Mouse (Mus musculus): Measurements from ENCODE around the gene Rnf40. TPM values are rescaled to one million over a fixed set of nuclear protein-coding genes. Genes with fewer than 3 reads are reported as not detected.
A peak's percentile ranks its signal among the peaks of the same experiment; 100 is the strongest.

Gene Rnf40
- polyA plus RNA-seq, 1 experiment from 2014 or later: 46.3 TPM

GRCm38 (mm10) chr7:127586149-127586548 is 2.4 kb upstream of the Rnf40 start:
- 66% methylated on average over 6 of the region's 6 CpGs for WGBS
- Histone ChIP-seq H3K27me3 (ENCODE audit: insufficient read depth, poor library complexity, severe bottlenecking) (no peaks in the 10 kb centered on the region), H3K9me3 (no peaks in the 10 kb centered on the region), H3K4me3 (no peak overlapping the region), H3K36me3 (peaks cover 62% of the 10 kb centered on the region), H3K27ac (no peak overlapping the region), H3K4me1 (peaks cover 29% of the 10 kb centered on the region)
- no peak for DNase-seq (ENCODE audit: low spot score)

GRCm38 (mm10) chr7:127587196-127587595 is 1.4 kb upstream of the Rnf40 start:
- Histone ChIP-seq H3K4me3 (peak overlapping the region; percentile 85), H3K9me3 (no peaks in the 10 kb centered on the region), H3K4me1 (peaks cover 29% of the 10 kb centered on the region), H3K36me3 (peaks cover 63% of the 10 kb centered on the region), H3K27me3 (ENCODE audit: insufficient read depth, poor library complexity, severe bottlenecking) (no peaks in the 10 kb centered on the region), H3K27ac (peak overlapping the region; percentile 92; the same call in 1 of the 2 replicates)
- 65% methylated on average over 5 of the region's 5 CpGs for WGBS
- DNase-seq (ENCODE audit: low spot score): no peak

GRCm38 (mm10) chr7:127588901-127589300 is 334 bp downstream of the Rnf40 start:
- Histone ChIP-seq H3K27ac (peak overlapping the region; percentile 92), H3K4me1 (peaks cover 29% of the 10 kb centered on the region), H3K9me3 (no peaks in the 10 kb centered on the region), H3K27me3 (ENCODE audit: insufficient read depth, poor library complexity, severe bottlenecking) (no peaks in the 10 kb centered on the region), H3K4me3 (peak overlapping the region; percentile 85), H3K36me3 (peaks cover 63% of the 10 kb centered on the region)
- no peak for DNase-seq (ENCODE audit: low spot score)
- WGBS: 5% methylated on average over 29 of the region's 29 CpGs

- Histone ChIP-seq H3K4me3 (peak overlapping the region; percentile 85), H3K9me3 (no peaks in the 10 kb centered on the region), H3K27me3 (ENCODE audit: insufficient read depth, poor library complexity, severe bottlenecking) (no peaks in the 10 kb centered on the region), H3K4me1 (peaks cover 29% of the 10 kb centered on the region), H3K27ac (no peak overlapping the region), H3K36me3 (peaks cover 63% of the 10 kb centered on the region)
- DNase-seq (ENCODE audit: low spot score): no peak
- whole genome bisulfite sequencing: 90% methylated on average over 9 of the region's 9 CpGs
These were observed 1.1 kb downstream of the Rnf40 start for GRCm38 (mm10) chr7:127589637-127590036.

- Histone ChIP-seq H3K9me3 (no peaks in the 10 kb centered on the region), H3K27ac (no peak overlapping the region), H3K36me3 (peaks cover 66% of the 10 kb centered on the region), H3K4me1 (peaks cover 28% of the 10 kb centered on the region), H3K4me3 (no peak overlapping the region), H3K27me3 (ENCODE audit: insufficient read depth, poor library complexity, severe bottlenecking) (no peaks in the 10 kb centered on the region)
- 87% methylated on average over 10 of the region's 10 CpGs for WGBS
- no peak for DNase-seq (ENCODE audit: low spot score)
These were observed 2.5 kb downstream of the Rnf40 start for GRCm38 (mm10) chr7:127591108-127591507.

- H3K4me1 ChIP-seq: peaks cover 16% of the 10 kb centered on the region
- no peak overlapping the region for H3K27ac ChIP-seq
- WGBS: 87% methylated on average over 14 of the region's 14 CpGs
- no peak overlapping the region for H3K4me3 ChIP-seq
- H3K9me3 ChIP-seq: no peaks in the 10 kb centered on the region
- no peak for DNase-seq (ENCODE audit: low spot score)
- H3K36me3 ChIP-seq: peaks cover 81% of the 10 kb centered on the region
- H3K27me3 ChIP-seq (ENCODE audit: insufficient read depth, poor library complexity, severe bottlenecking): no peaks in the 10 kb centered on the region
These were observed 4.0 kb downstream of the Rnf40 start for GRCm38 (mm10) chr7:127592575-127592974.

- H3K9me3 ChIP-seq: no peaks in the 10 kb centered on the region
- WGBS: 95% methylated on average over 17 of the region's 17 CpGs
- H3K27ac ChIP-seq: no peak overlapping the region
- H3K4me1 ChIP-seq: no peaks in the 10 kb centered on the region
- H3K4me3 ChIP-seq: no peak overlapping the region
- no peaks in the 10 kb centered on the region for H3K27me3 ChIP-seq (ENCODE audit: insufficient read depth, poor library complexity, severe bottlenecking)
- peaks cover 99% of the 10 kb centered on the region for H3K36me3 ChIP-seq
- no peak for DNase-seq (ENCODE audit: low spot score)
These were observed 8.2 kb downstream of the Rnf40 start for GRCm38 (mm10) chr7:127596747-127597146.

GRCm38 (mm10) chr7:127600612-127601011 is 12.0 kb downstream of the Rnf40 start:
- DNase-seq (ENCODE audit: low spot score): no peak
- Histone ChIP-seq H3K27ac (no peak overlapping the region), H3K4me1 (no peaks in the 10 kb centered on the region), H3K9me3 (no peaks in the 10 kb centered on the region), H3K4me3 (no peak overlapping the region), H3K36me3 (peaks cover 94% of the 10 kb centered on the region), H3K27me3 (ENCODE audit: insufficient read depth, poor library complexity, severe bottlenecking) (no peaks in the 10 kb centered on the region)
- WGBS: 95% methylated on average over 7 of the region's 7 CpGs

GRCm38 (mm10) chr7:127601735-127602134 is 13.2 kb downstream of the Rnf40 start:
- 81% methylated on average over 4 of the region's 4 CpGs for WGBS
- Histone ChIP-seq H3K4me1 (no peaks in the 10 kb centered on the region), H3K4me3 (no peak overlapping the region), H3K9me3 (no peaks in the 10 kb centered on the region), H3K27me3 (ENCODE audit: insufficient read depth, poor library complexity, severe bottlenecking) (no peaks in the 10 kb centered on the region), H3K36me3 (peaks cover 92% of the 10 kb centered on the region), H3K27ac (no peak overlapping the region)
- no peak for DNase-seq (ENCODE audit: low spot score)

- no peak for DNase-seq (ENCODE audit: low spot score)
- 89% methylated on average over 2 of the region's 2 CpGs for WGBS
- Histone ChIP-seq H3K9me3 (no peaks in the 10 kb centered on the region), H3K4me3 (no peak overlapping the region), H3K36me3 (peaks cover 92% of the 10 kb centered on the region), H3K27me3 (ENCODE audit: insufficient read depth, poor library complexity, severe bottlenecking) (no peaks in the 10 kb centered on the region), H3K27ac (no peak overlapping the region), H3K4me1 (no peaks in the 10 kb centered on the region)
These were observed 14.3 kb downstream of the Rnf40 start for GRCm38 (mm10) chr7:127602903-127603302.

GRCm38 (mm10) chr7:127604256-127604655 is 15.7 kb downstream of the Rnf40 start:
- WGBS: 89% methylated on average over 10 of the region's 10 CpGs
- Histone ChIP-seq H3K4me1 (no peaks in the 10 kb centered on the region), H3K36me3 (peaks cover 93% of the 10 kb centered on the region), H3K9me3 (no peaks in the 10 kb centered on the region), H3K4me3 (no peak overlapping the region), H3K27me3 (ENCODE audit: insufficient read depth, poor library complexity, severe bottlenecking) (no peaks in the 10 kb centered on the region), H3K27ac (no peak overlapping the region)
- no peak for DNase-seq (ENCODE audit: low spot score)

- DNase-seq (ENCODE audit: low spot score): no peak
- 82% methylated on average over 6 of the region's 6 CpGs for WGBS
- peaks cover 12% of the 10 kb centered on the region for H3K9me3 ChIP-seq
- H3K27me3 ChIP-seq (ENCODE audit: insufficient read depth, poor library complexity, severe bottlenecking): no peaks in the 10 kb centered on the region
- H3K4me1 ChIP-seq: no peaks in the 10 kb centered on the region
- no peak overlapping the region for H3K27ac ChIP-seq
- peaks cover 93% of the 10 kb centered on the region for H3K36me3 ChIP-seq
- H3K4me3 ChIP-seq: no peak overlapping the region
These were observed 18.6 kb downstream of the Rnf40 start for GRCm38 (mm10) chr7:127607150-127607549.

- 97% methylated on average over 29 of the region's 29 CpGs for WGBS
- peaks cover 20% of the 10 kb centered on the region for H3K4me1 ChIP-seq
- DNase-seq (ENCODE audit: low spot score): no peak
- H3K9me3 ChIP-seq: peaks cover 16% of the 10 kb centered on the region
- H3K27me3 ChIP-seq (ENCODE audit: insufficient read depth, poor library complexity, severe bottlenecking): no peaks in the 10 kb centered on the region
- no peak overlapping the region for H3K4me3 ChIP-seq
- H3K27ac ChIP-seq: no peak overlapping the region
- H3K36me3 ChIP-seq: peaks cover 75% of the 10 kb centered on the region
These were observed 22.4 kb downstream of the Rnf40 start for GRCm38 (mm10) chr7:127611011-127611410.

GRCm38 (mm10) chr7:127611561-127611960 is 23.0 kb downstream of the Rnf40 start:
- H3K4me1 ChIP-seq: peaks cover 23% of the 10 kb centered on the region
- H3K27ac ChIP-seq: no peak overlapping the region
- no peak overlapping the region for H3K4me3 ChIP-seq
- WGBS: 96% methylated on average over 26 of the region's 26 CpGs
- peaks cover 70% of the 10 kb centered on the region for H3K36me3 ChIP-seq
- no peak for DNase-seq (ENCODE audit: low spot score)
- no peaks in the 10 kb centered on the region for H3K27me3 ChIP-seq (ENCODE audit: insufficient read depth, poor library complexity, severe bottlenecking)
- H3K9me3 ChIP-seq: peaks cover 16% of the 10 kb centered on the region

Data from heart, embryonic 10.5 days (tissue).